Mouse (Mus musculus): Measurements from ENCODE around the gene Ipo7. TPM values are rescaled to one million over a fixed set of nuclear protein-coding genes. Genes with fewer than 3 reads are reported as not detected.

Ipo7 gene
- total RNA-seq, 1 experiment from 2014 or later: 84.8 TPM

GRCm38 (mm10) chr7:110101266-110101665 lies 83.2 kb downstream of the Ipo7 start:
- no peak for DNase-seq

- no peak for DNase-seq
Observed at GRCm38 (mm10) chr7:110105041-110105440, 87.0 kb downstream of the Ipo7 start.

Other genes starting within 250 kb of the Ipo7 start
- 0.24 and 0.48 TPM in 2 replicates for gene Nrip3, start 236.2 kb upstream of the Ipo7 start, total RNA-seq (2021)
- gene Scube2, start 152.6 kb upstream of the Ipo7 start, total RNA-seq (2021): 0.52 and 1.3 TPM in 2 replicates
- gene Dennd5a, start 57.8 kb upstream of the Ipo7 start, total RNA-seq (2021): 143 and 171 TPM in 2 replicates
- 54.0 and 56.7 TPM in 2 replicates for gene Tmem41b, start 31.3 kb upstream of the Ipo7 start, total RNA-seq (2021)
- 14.2 and 16.9 TPM in 2 replicates for gene Zfp143, start 42.9 kb downstream of the Ipo7 start, total RNA-seq (2021)
- 14.5 and 17.0 TPM in 2 replicates for gene Wee1, start 103.8 kb downstream of the Ipo7 start, total RNA-seq (2021)
- gene Swap70, start 203.4 kb downstream of the Ipo7 start, total RNA-seq (2021): 16.2 and 26.7 TPM in 2 replicates